Mouse (Mus musculus) cerebellum, adult 2 months (tissue): ENCODE measurements around the gene Cbx8.

Experiments
- CTCF ChIP-seq: fragments of 200-500 bp; IDR thresholded peaks from 2 replicates; pipeline ENCODE4 v1.5.1; 2011; ENCODE audit warnings: low read depth, mild to moderate bottlenecking, control low read depth, low read length, moderate library complexity, borderline replicate concordance; ENCODE audit not compliant: insufficient read depth
- POLR2A ChIP-seq: fragments of 200-500 bp; IDR thresholded peaks from 2 replicates; pipeline ENCODE4 v1.6.1; 2011; ENCODE audit warnings: low read length, control low read depth, borderline replicate concordance; ENCODE audit not compliant: insufficient read depth

DNA sequence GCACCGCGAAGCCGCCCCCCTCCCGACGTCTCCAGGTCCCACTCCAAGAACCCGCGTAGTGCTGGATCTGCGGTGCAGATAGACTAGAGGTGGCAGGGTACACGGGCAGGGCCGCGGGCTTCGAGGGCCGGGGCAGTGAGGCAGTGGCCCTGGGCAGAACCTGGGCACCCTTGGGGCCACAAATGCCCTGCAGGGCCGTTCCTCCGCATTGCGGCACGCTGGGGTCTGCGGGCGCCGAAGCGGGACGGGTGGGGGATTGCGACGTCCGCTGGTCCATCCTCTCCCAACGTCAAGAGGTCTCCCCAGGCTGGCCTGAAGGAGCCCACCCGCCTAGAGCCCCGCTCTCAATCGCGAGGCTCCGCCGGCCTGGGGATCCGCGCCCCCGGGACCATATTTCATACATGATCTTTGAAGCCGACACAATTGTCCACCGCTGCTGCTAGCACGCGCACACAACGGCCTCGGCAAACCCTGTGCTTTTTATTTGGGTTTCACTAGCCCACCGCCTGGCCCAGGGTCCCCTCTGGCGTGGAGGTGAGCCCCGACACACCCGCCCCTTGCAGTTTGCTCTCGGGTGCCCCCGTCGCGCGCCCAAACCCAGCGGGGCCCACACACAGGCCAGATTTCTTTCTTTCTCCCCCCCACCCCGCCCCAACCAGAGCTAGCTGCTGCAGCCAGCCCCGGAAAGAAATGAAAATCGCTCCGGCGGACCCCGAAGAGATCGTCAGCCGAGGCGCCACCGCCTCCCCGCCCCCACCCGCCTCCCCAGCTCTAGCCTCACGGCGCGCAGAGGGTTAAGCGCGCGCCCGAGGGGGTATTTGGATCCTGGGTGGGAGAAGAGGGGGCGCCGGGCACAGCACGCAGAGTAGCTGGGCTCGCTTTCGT, 49.5 kb upstream of the Cbx8 start:
- TF ChIP-seq POLR2A (no peak), CTCF (no peak)
